Mouse (Mus musculus) cortical plate, adult 2 months (tissue): ENCODE measurements around the gene Atg9b.

Source experiments
- CTCF ChIP-seq: fragments of 200-500 bp; IDR thresholded peaks from 2 replicates; pipeline ENCODE4 v1.5.1; 2011; ENCODE audit warnings: mild to moderate bottlenecking, control low read depth, low read length; ENCODE audit not compliant: insufficient read depth; ENCODE audit errors: extremely low read depth
- POLR2A ChIP-seq: fragments of 200-500 bp; IDR thresholded peaks from 2 replicates; pipeline ENCODE4 v1.6.1; 2011; ENCODE audit warnings: mild to moderate bottlenecking, low read length, control low read depth; ENCODE audit not compliant: insufficient read depth; ENCODE audit errors: extremely low read depth

- no peak for TF ChIP-seq CTCF
- no peak for TF ChIP-seq POLR2A
Measured at GRCm38 (mm10) chr5:24417587-24417986, 25.6 kb upstream of the Atg9b start.
